Mouse (Mus musculus) gastrocnemius, postnatal 4 days (tissue): ENCODE results near the gene AC161166.1. TPM values are rescaled to one million over a fixed set of nuclear protein-coding genes. Genes with fewer than 3 reads are reported as not detected.
"Not testable (repeated sequence)": the region's sequence is repeated elsewhere in the genome, so short reads cannot be mapped to it uniquely, and the experiment has no call there.

Experiments used
- DNase-seq, 2 experiments: peaks; one replicate each; pipeline ENCODE4 v3.0.0; 2021 to 2022; ENCODE audit warnings: low spot score in 2 of 2, mixed read lengths in 2 of 2
- total RNA-seq, 2 experiments: library from RNA; stranded (reverse); gene quantifications; 2 replicates each; pipeline ENCODE4 v1.2.3; 2021

Gene AC161166.1
- total RNA-seq, 2 experiments from 2014 or later, result not detected

DNA sequence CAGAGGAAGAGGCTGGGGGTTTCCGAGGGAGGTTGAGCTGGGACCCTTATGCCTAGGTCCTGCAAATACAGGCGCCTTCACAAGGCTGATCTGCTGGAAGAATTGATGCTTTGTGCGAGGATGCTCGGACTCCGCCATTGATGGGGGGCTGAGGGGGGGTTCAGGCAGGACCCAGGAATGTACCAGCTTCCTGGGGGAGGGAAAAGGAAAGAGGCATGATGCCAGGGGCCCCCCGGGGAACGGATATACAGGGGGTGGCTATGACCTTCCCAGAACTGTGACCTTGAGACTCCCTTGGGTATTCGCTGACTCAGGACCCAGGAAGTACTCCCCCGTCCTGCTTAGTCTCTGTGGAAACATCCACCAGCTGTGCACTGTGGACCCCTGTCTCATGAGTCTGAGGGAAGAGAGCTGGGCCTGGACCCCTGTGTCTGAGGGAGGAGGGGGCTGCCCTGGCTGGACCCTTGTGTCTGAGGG, 25.6 kb downstream of the AC161166.1 start:
- no peak for DNase-seq

DNA sequence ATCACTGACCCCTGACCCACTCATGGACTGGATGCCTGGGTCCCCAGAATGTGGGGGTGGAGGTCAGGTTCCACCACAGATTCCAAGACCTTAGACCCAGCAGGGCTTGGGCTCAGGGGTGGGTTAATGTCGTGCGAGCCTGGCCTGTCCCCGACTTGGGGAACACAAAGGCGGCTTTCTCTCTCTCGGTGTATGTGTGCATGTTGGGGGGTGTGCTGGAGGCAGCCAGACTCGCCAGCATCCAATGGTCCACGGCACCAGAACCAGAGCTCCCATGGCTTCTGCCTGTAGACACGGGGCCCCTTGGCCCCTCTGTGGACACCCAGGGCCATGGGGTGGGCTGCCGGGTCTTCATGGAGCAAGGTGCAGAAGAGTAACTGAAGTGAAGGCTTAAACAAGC, 26.8 kb downstream of the AC161166.1 start:
- DNase-seq, result no peak

DNA sequence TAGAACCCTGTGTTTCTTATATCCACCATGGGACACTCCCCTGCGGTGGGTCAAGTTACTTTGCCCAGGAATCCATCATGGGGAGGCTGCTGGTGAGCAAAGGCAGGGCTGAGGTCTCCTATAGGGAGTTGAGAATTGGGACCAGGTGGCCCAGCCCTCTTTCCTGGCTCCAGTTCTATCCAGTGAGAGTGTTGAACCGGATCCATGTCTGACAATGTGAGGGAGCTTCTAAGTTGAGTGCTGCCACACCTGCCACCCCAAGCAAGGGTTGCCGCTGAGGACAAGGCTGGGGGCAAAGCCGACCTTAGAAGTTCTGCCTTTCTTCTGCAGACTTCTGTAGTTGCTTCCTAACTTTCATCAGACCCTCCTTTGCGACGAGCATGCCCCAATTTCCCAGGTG, 29.0 kb downstream of the AC161166.1 start:
- not testable (repeated sequence) for DNase-seq

DNA sequence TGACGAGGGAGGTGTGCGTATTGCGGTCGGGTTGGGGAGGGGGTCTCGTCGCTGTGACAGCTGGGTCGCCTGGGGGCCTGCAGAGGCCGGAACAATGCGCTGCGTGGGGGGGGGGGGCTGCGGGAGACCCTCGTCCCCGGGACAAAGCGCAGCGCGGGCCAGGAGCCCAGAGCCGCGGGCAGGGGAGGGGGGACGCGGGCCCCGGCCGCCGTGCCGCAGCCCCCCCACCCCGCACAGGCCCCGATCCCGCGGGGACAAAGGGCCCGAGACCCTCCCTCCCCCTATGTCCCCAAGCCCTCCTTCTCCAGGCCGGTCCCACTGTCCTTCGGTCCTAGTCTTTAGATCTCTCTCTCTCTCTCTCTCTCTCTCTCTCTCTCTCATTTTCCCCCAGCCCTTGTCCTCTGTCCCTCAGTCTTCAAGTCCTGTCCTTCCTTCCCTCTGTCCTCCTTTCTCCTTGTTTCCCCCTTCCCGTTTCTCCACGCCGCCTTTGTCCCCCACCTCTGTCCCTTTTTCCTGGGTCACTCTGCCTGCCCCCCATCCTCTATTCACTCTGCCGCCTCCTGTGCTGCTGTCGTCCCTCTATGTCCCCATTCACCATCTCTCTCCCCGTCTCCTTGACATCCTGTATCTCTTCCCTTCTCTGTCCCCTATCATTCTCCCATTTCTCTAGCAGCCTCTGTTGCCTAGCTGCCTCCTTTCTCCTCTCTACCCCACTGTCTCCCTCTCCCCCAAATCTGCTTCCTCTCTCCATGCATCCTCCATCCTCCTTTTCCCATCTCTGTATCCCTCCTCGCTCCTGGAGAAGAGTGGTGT, 29.8 kb downstream of the AC161166.1 start:
- DNase-seq, result no peak

DNA sequence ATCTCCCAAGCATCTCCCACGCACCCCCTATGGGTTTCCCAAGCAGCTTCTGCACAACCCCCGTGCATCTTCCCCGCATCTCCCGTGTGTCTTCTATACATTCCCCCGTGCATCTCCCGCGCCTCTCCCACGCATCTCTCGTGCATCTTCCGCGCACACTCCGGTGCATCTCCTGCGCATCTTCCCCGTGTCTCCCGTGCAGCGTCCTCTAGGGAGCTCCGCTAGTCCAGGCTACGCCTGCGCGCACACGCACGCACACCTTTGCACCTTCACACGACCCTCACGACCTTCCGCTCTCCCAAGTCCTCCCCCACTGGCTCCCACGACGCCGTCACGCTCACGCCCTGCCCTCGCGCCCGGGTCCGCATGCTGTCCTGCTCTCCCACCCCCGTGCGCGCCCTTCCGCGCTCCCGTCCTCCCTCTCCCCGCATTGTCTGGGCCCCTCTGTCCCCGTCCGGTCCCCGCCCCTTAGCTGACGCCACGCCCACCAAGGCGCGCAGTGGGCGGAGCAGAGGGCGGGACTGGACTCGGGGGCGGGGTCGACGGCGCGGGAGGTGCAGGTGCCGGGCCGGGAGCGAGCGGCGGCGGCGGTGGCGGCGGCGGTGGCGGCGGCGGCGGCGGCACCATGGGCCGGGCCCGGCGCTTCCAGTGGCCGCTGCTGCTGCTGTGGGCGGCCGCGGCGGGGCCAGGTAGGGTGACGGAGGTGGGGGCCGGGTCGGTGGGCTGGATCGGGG, 30.6 kb downstream of the AC161166.1 start, which contains the start of gene Cadm4:
TSS of gene Cadm4 (plus strand) at position 550 of the 734 bp plus-strand sequence.
- DNase-seq, result peak; percentile 61 to 73

DNA sequence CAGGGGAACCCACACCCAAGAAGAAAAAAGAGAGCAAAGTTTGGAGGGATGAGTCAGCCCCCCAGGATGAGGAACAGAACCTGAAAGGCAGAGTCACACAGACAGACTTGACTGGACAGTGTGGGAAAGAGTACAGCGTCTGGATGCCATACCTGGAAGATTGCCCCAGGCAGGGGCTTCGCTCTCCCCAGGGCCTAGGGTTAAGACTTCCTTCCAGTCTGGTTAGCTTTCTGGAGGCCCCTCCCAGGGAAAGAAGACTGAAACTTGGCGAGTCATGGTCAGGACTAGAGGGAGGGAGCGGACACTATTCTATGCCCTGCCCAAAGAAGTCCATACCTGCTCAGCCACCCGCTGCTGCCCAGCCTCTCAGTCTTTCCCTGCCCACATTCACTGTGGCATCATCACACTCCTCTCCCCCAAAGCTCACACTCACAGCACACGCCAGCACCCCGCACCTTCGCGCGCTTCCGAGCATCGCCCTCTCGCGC, 31.2 kb downstream of the AC161166.1 start:
- no peak for DNase-seq

DNA sequence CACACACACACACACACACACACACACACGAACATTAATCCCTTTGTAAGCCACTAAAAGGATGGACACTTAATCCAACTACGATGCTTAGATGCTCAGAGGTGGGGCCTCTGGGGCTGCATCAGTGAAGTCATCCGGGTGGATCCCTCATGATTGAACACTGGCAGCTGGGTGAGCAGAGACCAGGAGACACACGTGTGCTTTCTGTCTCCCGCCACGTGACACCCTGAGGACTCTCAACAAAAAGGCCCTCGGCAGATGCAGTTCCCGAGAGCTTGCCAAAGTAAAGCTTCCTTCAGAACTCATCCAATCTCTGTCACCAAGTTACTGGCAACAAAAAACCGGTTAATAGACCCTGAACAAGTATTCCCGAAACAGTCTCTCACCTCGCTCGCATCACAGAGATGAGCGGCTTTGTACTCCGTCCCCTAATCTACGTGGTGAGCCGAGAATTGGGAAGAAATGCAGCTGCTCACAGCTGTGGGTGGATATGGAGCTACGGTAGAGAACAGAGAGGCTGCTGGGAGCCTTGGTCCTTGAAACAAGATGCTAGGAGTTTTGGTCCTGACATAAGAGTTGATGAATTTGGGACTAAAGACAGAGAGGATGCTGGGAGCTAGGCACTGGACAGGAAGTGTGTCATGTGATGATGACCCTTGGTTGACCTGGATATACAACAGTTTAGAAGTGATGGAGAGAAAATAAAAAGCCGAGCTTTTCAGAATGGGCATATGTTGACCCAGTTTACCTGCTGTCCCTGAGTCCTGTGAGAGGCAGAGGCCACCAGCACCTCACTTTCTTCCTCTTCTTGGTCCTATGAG, 31.9 kb downstream of the AC161166.1 start:
- no peak for DNase-seq

DNA sequence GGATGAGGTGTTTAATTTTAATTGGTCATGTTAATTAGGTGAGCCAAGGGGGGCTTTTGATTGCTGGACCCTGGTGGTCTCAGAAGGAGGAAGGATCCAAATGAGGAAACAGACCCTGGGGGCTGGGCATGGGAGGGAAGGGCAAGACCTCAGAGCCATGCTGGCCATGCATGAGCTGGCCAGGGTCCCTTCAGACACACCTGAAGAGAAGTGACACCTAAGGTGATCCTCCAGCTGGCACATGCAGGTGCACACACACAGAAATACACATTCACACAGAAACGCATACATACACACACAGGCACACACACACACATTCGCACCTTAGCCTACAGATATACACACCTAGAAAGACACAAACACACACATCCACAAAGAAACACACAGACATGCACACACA, 32.6 kb downstream of the AC161166.1 start:
- DNase-seq, result no peak

DNA sequence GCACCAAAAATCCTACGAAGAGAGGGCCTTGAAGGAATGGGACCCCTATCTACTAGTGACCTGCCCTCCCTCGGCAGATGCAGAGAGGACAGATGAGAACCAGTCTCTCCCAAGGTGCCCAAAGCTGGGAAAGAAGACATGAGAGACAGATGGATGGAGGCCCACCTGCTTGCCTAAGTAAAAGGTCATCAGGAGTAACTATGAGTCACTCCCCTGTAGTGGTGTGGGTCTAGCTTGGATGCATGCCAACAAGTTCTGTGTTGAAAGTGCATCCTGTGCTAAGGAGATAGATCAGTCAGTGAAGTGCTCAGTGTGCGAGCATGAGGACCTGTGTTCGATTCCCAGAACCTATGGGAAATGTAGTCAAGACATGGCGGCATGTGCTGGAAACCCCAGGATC, 33.3 kb downstream of the AC161166.1 start:
- no peak for DNase-seq

DNA sequence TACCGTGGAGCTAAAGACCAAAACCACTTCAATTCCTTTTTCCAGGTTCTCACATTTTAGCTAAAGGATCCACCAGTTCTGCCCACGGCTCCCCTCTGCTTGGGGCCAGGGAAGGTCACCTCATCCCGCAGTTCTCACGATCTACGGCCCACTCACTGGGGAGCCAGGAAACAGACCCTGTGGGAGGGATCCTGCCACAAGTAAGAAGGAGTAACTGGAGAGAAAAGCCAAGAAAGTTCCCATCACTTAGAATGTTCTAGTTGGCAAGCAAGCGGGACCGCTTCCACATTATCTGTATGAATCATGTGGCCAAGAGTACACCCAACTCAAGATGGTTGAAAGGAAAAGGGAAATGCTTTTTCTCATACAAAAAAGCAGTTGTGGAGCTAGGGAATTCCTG, 35.4 kb downstream of the AC161166.1 start:
- DNase-seq, result no peak

DNA sequence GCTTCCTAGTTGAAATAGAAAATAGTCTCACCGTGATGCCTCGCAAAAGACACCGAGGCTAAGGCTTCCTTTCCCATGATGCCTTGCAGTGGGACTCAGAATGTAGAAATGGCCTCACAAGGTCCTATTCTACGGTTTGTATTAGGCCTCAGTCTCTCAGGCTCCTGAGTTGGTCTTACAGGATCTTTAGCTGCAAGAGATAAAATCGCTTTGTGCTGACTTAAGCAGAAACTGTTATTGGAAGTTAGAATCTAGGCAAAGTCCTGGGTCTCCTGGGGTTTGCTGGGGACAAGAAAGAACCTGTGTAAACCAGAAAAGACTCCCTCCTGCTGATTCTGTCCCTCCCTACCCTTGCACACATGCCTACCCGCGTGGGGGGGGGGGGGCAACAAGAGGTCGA, 35.9 kb downstream of the AC161166.1 start:
- no peak for DNase-seq

DNA sequence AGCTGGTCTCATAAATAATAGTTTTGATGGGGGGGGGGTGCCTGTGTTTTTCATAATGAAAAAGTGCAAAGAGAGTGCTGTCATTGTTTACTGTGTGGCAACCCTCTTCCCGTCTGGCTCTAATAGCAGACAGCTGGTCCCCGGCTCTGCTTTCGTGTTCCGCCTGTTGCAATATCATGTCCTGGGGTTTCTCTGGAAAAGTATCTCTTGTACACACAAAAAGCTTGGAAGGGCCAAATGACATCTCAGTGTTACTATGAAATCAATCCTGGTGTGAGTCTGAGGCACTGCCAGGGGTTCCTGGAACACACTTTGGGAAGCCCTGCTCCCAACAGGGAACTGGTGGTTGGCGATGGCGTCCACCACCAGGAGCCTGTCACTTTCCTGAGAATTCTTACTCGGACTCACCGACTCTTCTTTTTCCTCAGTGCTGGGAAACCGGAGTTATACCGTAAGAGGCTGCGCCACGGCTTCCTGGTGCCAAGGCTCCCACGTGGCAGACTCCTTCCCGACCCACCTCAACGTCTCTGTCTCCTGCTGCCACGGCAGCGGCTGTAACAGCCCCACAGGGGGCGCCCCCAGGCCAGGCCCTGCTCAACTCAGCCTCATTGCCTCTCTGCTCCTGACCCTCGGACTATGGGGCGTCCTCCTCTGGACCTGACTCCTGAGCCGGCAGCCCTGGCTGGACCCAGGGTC, 37.3 kb downstream of the AC161166.1 start:
- peak in 1 of 2 experiments; percentile 38 for DNase-seq

DNA sequence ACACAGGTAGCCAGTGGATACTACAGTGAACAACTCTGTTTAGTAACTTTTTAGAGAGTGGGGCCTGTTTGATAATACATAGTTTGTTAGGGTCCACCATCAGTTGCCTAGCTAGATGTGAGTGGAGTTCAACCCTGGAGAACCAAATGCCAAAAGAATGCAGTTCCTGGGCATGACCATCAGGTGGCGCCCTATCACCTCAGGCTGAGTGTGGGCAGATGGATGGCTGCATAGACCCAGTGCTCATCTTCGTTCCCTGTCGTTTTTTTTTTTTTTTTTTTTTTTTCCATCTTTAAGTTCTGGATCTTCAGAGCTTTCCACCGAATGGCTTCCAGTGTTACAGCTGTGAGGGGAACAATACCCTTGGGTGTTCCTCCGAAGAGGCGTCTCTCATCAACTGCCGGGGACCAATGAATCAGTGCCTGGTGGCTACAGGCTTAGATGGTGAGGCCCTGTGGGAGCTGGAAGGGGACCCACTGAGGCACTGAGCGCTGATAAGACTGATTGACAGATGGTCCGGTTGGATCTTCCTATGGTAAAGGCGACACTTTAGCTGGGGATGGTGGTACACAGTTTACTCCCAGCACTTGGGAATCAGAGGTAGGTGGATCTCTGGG, 38.2 kb downstream of the AC161166.1 start:
- peak in 1 of 2 experiments; percentile 56 for DNase-seq

DNA sequence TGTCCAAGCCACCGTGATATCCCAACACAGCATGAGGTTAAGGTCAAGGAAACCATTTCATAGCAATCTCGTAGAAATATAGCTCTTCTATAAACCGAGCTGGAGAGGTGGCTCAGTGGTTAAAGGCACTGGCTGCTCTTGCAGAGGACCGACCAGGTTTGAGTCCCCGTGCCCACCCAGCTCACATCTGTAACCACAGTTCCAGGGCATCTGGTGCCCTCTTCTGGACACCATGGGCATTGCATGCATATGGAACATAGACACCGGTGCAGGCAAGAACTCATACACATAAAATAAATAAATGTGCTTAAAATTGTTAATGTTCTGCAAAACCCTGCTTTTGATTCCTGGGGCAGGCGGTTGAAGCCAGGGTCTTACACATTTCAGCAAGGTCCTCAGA, 39.3 kb downstream of the AC161166.1 start:
- no peak for DNase-seq

DNA sequence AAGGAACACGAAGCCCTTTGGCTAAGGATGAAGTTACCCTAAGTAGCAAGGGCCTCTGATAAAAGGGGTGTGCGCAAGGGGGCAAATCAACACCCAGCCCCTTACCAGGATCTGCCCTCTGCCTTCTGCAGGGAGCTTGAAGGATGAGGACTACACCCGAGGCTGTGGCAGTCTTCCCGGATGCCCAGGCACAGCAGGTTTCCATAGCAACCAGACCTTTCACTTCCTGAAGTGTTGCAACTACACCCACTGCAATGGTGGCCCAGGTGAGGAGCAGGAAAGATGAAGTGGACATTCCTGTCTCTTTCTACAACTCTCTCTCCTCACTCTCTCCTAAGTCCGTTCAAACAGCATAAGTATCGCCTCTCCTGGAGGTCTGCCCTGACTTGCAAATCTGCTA, 39.8 kb downstream of the AC161166.1 start:
- no peak for DNase-seq

DNA sequence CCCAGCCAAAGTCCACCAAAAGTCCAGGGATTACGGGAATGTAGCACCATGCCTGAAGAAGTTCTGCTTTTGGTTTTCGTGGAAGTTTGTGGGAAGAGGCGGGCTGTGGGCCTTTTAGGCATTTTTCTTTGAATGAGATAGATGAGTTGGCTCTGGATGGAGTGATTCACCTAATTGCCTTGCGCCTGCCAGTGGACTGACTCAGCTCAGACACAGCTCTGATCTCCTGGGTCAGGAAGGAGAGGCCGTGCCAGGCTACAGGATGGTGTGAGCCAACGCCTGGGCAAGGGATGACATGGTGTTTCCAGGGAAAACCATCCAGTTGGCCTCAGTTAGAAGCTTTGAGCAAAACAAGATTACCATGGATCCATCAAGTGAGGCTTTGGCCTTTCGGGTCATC, 41.9 kb downstream of the AC161166.1 start:
- DNase-seq, result no peak

DNA sequence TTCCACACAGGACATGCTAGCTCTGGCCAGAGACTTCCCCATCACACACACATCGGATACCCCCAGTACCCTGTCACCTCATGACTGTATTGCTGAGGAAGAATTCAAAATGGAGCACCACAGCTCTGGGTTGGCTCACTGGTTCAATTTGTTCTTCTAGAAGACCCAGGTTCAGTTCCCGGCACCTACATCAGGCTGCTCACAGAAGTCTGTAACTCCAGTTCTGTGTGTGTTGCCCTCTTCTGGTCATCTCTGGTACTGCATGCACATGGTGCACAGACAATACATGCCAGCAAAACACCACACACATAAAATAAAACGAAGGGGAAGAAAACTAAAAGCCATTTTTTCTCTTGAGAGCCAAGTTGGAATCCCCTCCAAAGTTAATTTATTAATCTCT, 43.1 kb downstream of the AC161166.1 start:
- no peak for DNase-seq

DNA sequence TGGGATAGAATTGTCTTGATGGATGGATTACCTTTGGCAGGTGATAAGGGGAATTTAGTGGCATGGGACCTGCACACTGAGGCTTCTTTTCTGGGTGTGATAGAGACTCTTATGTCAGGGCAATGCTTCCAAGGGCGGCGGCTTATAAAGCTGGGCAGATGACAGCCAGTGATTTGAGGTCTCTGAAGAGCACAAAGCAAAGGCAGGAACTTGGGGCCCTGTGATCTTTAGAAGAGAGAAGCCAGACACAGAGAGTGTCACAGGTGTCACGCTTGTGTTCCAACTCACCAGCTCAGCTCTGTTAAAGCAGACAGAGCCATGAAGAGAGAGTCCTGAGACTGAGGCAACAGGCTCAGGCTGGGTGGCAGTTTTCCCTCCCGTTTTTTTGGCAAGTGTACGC, 44.4 kb downstream of the AC161166.1 start:
- no peak for DNase-seq

DNA sequence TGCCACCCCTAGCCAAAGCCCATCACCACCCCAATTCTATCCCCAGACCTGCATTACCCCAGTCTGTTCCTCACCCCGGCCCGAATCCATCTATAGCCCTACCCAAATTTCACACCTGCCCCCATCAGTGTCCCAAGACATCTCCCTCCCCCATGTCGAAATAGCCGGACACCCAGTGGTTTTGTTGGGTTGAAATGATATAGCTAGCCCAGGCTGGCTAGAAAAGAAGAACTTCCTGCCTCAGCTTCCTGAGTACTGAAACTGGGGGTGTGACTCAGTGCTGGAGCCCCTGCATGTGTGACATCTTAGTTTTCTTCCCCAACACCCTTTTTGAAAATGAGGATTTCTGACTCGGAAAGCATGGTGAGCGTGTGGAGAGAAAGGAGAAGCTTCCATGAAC, 45.4 kb downstream of the AC161166.1 start:
- no peak for DNase-seq
